Mouse (Mus musculus): ENCODE data around the gene Pgm5. TPM values are rescaled to one million over a fixed set of nuclear protein-coding genes. Genes with fewer than 3 reads are reported as not detected.

The Pgm5 gene
- polyA plus RNA-seq, 1 experiment from 2014 or later: 0.66 TPM

DNA sequence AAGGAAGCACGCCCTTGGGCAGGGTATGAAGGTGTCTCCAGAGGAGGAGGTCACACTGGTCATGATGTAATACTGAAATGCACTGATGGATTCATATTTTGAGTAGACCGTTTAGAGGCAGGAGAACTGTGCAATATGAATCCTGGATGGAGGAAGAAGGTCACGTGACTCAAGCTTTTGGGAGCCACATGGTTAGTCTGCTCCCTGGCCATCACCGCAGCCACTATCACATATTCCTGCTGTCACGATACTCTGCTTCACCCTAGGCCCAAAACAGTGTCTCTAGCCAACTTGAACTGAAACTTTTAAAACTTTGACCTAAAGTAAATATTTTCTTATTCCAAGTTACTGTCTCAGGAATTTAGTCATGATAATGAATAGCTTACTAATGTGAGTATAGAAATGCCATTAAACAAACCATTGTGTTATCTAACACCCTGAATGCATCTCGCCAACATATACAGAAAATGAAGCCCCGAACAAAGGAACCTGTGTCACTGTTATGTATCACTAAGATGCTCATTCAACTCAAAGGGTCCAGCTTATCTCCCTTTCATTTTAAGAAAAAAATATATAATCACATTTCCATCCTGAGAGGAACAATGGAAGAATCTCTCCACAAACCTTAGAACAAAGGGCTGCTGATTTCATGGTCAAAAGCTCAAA lies 108.6 kb downstream of the Pgm5 start:
- 77% methylated on average over 7 of the region's 7 CpGs for WGBS
- ATAC-seq (ENCODE audit: low read depth): no peak
- H3K27ac ChIP-seq (replicated peaks): no peak overlapping the region

DNA sequence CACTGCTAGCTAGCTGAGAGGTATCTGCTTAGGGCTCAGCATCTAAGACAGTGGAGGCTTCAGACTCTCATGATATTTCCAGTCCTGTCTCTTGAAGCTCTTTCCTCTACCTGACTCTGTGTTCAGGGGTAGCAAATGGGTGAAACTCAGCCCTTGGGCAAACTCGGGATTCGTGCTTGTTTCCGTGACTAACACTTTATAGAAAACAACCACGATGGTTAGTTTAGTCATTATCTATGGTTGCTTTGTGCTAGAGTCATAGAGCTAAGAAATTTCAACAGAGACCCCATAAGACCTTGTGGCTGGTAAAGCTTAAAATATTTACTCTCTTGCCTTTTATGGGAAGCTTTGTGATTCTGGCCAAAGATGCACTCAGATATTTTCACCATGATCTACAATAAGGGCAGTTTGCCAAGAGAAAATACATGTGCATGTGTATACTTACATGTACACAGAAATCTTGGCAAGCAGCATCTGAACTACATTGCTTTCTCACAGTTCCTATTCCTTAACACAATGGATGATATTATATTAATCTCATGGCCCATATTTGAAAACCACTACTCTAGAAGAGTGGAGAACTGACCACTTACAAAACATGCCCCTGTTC lies 115.3 kb downstream of the Pgm5 start:
- H3K27ac ChIP-seq (replicated peaks): no peak overlapping the region
- no peak overlapping the region for H3K9ac ChIP-seq
- ATAC-seq (ENCODE audit: low read depth): no peak
- 89% methylated on average over 4 of the region's 4 CpGs for WGBS
- H3K36me3 ChIP-seq: no peaks in the 10 kb centered on the region
- H3K4me1 ChIP-seq (replicated peaks): 0 out of 2 replicates have a peak, but pooled peaks cover 5% of the 10 kb centered on the region
- H3K4me3 ChIP-seq: no peak overlapping the region
- no peaks in the 10 kb centered on the region for H3K27me3 ChIP-seq
- H3K9me3 ChIP-seq: no peaks in the 10 kb centered on the region
- no peak overlapping the region for H3K4me2 ChIP-seq

More for the DNA sequence above, 108.6 kb downstream of the Pgm5 start:
- Histone ChIP-seq H3K9ac (no peak overlapping the region), H3K36me3 (no peaks in the 10 kb centered on the region), H3K4me2 (no peak overlapping the region), H3K27me3 (no peaks in the 10 kb centered on the region), H3K4me3 (no peak overlapping the region), H3K4me1 (replicated peaks) (peaks cover 16% of the 10 kb centered on the region), H3K9me3 (no peaks in the 10 kb centered on the region)

GRCm38 (mm10) chr19:24742606-24743005 lies 119.0 kb downstream of the Pgm5 start:
- Histone ChIP-seq H3K36me3 (no peaks in the 10 kb centered on the region), H3K4me2 (no peak overlapping the region), H3K27me3 (no peaks in the 10 kb centered on the region), H3K27ac (replicated peaks) (no peak overlapping the region), H3K4me3 (no peak overlapping the region), H3K4me1 (replicated peaks) (0 out of 2 replicates have a peak, but pooled peaks cover 5% of the 10 kb centered on the region), H3K9ac (no peak overlapping the region), H3K9me3 (no peaks in the 10 kb centered on the region)
- ATAC-seq (ENCODE audit: low read depth): no peak
- WGBS: 90% methylated on average over 6 of the region's 6 CpGs

DNA sequence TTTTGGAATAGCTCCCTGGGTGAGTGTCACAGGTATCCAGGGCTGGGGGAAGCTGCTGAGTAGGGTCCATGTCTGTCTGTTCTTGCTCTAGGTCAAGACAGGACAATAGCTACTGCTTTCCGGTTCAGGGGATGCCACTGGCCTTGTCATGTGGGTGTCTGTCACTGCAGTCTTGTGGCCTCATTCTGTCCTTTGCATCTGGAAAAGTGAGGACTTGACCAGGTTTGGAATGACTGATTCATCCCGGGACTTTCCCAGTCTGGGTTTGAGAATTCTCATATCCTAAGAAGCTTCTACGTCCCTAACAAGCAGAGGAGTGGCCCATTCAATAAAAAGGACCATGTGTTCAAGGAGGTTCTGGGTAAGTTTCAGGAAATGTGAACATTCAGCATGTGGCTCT lies 122.9 kb downstream of the Pgm5 start:
- no peak overlapping the region for H3K4me3 ChIP-seq
- H3K9ac ChIP-seq: no peak overlapping the region
- H3K36me3 ChIP-seq: no peaks in the 10 kb centered on the region
- H3K27ac ChIP-seq (replicated peaks): no peak overlapping the region
- ATAC-seq (ENCODE audit: low read depth): no peak
- H3K9me3 ChIP-seq: no peaks in the 10 kb centered on the region
- H3K27me3 ChIP-seq: no peaks in the 10 kb centered on the region
- no peak overlapping the region for H3K4me2 ChIP-seq
- peaks cover 13% of the 10 kb centered on the region for H3K4me1 ChIP-seq (replicated peaks)
- WGBS: 85% methylated on average over 3 of the region's 3 CpGs

DNA sequence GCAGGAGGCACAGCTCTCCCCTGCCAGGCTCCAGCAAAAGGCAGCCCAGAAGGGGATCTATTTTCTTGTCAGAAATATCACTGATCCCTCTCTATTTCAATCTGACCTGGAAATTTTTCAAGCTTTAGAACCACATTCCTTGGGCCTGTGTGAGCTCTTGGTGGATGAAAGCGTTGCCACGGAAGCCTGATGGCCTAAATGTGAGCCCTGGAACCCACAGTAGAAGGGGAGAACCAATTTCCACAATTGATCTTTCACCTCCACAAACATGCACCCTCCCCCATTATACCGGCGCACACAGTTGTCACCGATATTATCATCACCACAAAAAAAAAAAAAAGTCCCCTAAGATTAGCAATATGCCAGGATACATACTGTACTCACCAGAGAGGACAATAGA lies 123.6 kb downstream of the Pgm5 start:
- H3K4me3 ChIP-seq: no peak overlapping the region
- no peak overlapping the region for H3K4me2 ChIP-seq
- WGBS: 95% methylated on average over 5 of the region's 5 CpGs
- no peak for ATAC-seq (ENCODE audit: low read depth)
- no peak overlapping the region for H3K9ac ChIP-seq
- H3K4me1 ChIP-seq (replicated peaks): peaks cover 13% of the 10 kb centered on the region
- H3K36me3 ChIP-seq: no peaks in the 10 kb centered on the region
- H3K27me3 ChIP-seq: no peaks in the 10 kb centered on the region
- no peak overlapping the region for H3K27ac ChIP-seq (replicated peaks)
- no peaks in the 10 kb centered on the region for H3K9me3 ChIP-seq

- peaks cover 13% of the 10 kb centered on the region for H3K4me1 ChIP-seq (replicated peaks)
- no peaks in the 10 kb centered on the region for H3K36me3 ChIP-seq
- H3K4me2 ChIP-seq: no peak overlapping the region
- no peak overlapping the region for H3K9ac ChIP-seq
- H3K9me3 ChIP-seq: no peaks in the 10 kb centered on the region
- no peak overlapping the region for H3K27ac ChIP-seq (replicated peaks)
- ATAC-seq (ENCODE audit: low read depth): no peak; the same call in 1 of the 2 replicates
- H3K27me3 ChIP-seq: no peaks in the 10 kb centered on the region
- H3K4me3 ChIP-seq: no peak overlapping the region
- WGBS: 42% methylated on average over 6 of the region's 6 CpGs
These were observed 126.0 kb downstream of the Pgm5 start for GRCm38 (mm10) chr19:24735484-24736128.

GRCm38 (mm10) chr19:24730661-24731060 lies 131.0 kb downstream of the Pgm5 start:
- no peaks in the 10 kb centered on the region for H3K36me3 ChIP-seq

DNA sequence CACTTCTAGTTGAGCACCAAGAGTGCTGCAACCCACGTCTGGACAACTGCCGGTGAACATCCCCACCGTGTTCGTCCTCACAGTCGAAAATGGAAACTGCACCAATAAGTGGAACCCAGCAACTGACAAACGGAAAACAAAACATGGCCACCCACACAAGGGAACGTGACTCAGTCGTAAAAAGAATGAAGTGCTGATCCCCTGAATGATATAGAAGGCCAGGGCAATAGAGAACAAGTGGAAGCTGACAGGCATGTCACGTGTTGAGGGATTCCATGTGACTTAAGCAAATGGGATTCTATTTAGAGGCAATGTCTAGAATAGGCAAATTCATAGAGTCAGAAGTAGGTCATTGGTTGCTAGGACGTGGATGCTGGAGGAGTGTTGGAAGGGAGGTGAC lies 137.3 kb downstream of the Pgm5 start:
- no peak for ATAC-seq (ENCODE audit: low read depth)
- Histone ChIP-seq H3K4me2 (no peak overlapping the region), H3K27ac (replicated peaks) (no peak overlapping the region), H3K4me3 (no peak overlapping the region), H3K36me3 (no peaks in the 10 kb centered on the region), H3K27me3 (no peaks in the 10 kb centered on the region), H3K9ac (no peak overlapping the region), H3K4me1 (replicated peaks) (no peaks in the 10 kb centered on the region), H3K9me3 (no peaks in the 10 kb centered on the region)
- 66% methylated on average over 10 of the region's 10 CpGs for WGBS

More at GRCm38 (mm10) chr19:24730661-24731060, 131.0 kb downstream of the Pgm5 start:
- H3K27ac ChIP-seq (replicated peaks): no peak overlapping the region
- H3K4me2 ChIP-seq: no peak overlapping the region
- ATAC-seq (ENCODE audit: low read depth): no peak
- H3K9ac ChIP-seq: no peak overlapping the region
- WGBS: 69% methylated on average over 5 of the region's 5 CpGs
- H3K27me3 ChIP-seq: no peaks in the 10 kb centered on the region
- no peak overlapping the region for H3K4me3 ChIP-seq
- H3K9me3 ChIP-seq: no peaks in the 10 kb centered on the region
- H3K4me1 ChIP-seq (replicated peaks): peaks cover 6% of the 10 kb centered on the region; the same call in 1 of the 2 replicates

GRCm38 (mm10) chr19:24720448-24720847 lies 141.2 kb downstream of the Pgm5 start:
- Histone ChIP-seq H3K4me2 (no peak overlapping the region), H3K27ac (replicated peaks) (no peak overlapping the region), H3K4me1 (replicated peaks) (no peaks in the 10 kb centered on the region), H3K4me3 (no peak overlapping the region), H3K27me3 (no peaks in the 10 kb centered on the region), H3K9ac (no peak overlapping the region), H3K36me3 (no peaks in the 10 kb centered on the region), H3K9me3 (peaks cover 3% of the 10 kb centered on the region; the same call in 1 of the 2 replicates)
- ATAC-seq (ENCODE audit: low read depth): no peak

GRCm38 (mm10) chr19:24719504-24719903 lies 142.2 kb downstream of the Pgm5 start:
- 81% methylated on average over 4 of the region's 4 CpGs for WGBS
- Histone ChIP-seq H3K4me2 (no peak overlapping the region), H3K36me3 (no peaks in the 10 kb centered on the region), H3K27me3 (no peaks in the 10 kb centered on the region), H3K27ac (replicated peaks) (no peak overlapping the region), H3K4me1 (replicated peaks) (no peaks in the 10 kb centered on the region), H3K9ac (no peak overlapping the region), H3K4me3 (no peak overlapping the region), H3K9me3 (peaks cover 3% of the 10 kb centered on the region; the same call in 1 of the 2 replicates)
- no peak for ATAC-seq (ENCODE audit: low read depth)

DNA sequence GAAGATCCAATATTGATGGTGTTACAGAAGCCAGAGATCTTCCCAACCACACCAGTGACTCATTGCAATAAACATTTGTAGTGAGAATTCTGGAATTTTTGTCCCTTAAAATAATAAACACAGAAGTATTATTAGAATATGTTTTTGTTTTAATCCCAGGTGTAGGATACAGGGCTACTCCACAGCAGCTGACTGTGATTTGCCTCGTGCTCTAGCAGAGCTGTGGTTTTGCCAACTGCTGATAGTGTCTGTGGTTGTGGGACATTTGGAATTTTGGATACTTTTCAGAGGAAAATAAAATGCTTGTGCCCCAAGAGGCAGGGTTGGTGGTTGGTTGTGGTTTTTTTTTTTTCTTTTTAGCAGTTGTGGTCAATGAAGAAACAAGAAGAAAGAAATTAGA lies 143.6 kb downstream of the Pgm5 start:
- no peak overlapping the region for H3K27ac ChIP-seq (replicated peaks)
- H3K9ac ChIP-seq: no peak overlapping the region
- H3K4me2 ChIP-seq: no peak overlapping the region
- no peak overlapping the region for H3K4me3 ChIP-seq
- H3K27me3 ChIP-seq: no peaks in the 10 kb centered on the region
- 89% methylated on average over 1 of the region's 1 CpGs for WGBS
- ATAC-seq (ENCODE audit: low read depth): no peak
- no peaks in the 10 kb centered on the region; the same call in 1 of the 2 replicates for H3K4me1 ChIP-seq (replicated peaks)
- H3K36me3 ChIP-seq: no peaks in the 10 kb centered on the region
- peaks cover 3% of the 10 kb centered on the region; the same call in 1 of the 2 replicates for H3K9me3 ChIP-seq

DNA sequence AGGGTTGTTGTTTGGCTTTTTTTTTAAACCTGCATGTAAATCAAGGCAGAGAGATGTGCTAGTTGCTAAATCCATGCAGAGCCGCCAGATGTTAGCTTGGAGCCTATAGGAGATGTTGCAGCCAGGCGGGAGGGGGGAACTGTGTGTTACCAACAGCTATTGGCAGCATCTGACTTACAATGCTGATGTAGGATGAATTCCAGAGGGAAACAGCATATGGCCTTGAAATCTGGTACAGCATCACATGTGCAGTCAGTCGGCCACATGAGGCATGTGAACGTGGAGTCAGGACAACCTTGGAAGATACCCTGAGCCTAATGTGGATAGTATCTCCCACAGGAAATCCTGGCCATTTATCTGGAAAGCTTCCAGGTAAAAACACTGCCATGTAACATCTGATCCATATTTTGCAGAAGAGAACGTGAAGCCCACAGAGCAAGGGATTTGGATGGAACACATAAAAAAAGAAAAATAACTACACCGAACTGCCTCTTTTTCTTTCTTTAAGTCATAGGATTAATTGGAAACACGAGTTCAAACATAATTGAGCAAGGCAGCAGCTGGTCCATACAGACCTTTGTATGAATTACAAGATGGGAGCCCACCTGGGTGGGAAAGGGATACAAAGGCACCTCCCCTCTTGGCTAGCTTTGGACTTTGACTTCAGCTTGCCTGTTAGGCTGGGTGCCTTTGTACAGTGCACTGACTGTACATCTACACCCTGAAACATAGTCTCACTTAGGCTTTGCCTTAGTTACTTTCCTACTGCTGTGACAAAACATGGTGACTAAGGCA lies 145.2 kb downstream of the Pgm5 start:
- peaks cover 3% of the 10 kb centered on the region; the same call in 1 of the 2 replicates for H3K9me3 ChIP-seq
- no peak overlapping the region for H3K4me3 ChIP-seq
- H3K27ac ChIP-seq (replicated peaks): no peak overlapping the region
- H3K9ac ChIP-seq: no peak overlapping the region
- WGBS: 80% methylated on average over 7 of the region's 7 CpGs
- no peak overlapping the region for H3K4me2 ChIP-seq
- ATAC-seq (ENCODE audit: low read depth): peak; percentile 56; the same call in 1 of the 2 replicates
- no peaks in the 10 kb centered on the region for H3K27me3 ChIP-seq
- H3K36me3 ChIP-seq: no peaks in the 10 kb centered on the region
- no peaks in the 10 kb centered on the region; the same call in 1 of the 2 replicates for H3K4me1 ChIP-seq (replicated peaks)
